Mouse (Mus musculus): Measurements from ENCODE around the gene Ifnar1. TPM values are rescaled to one million over a fixed set of nuclear protein-coding genes. Genes with fewer than 3 reads are reported as not detected.

The Ifnar1 gene
- total and polyA plus RNA-seq, 2 experiments: 14.0 to 26.4 TPM

DNA sequence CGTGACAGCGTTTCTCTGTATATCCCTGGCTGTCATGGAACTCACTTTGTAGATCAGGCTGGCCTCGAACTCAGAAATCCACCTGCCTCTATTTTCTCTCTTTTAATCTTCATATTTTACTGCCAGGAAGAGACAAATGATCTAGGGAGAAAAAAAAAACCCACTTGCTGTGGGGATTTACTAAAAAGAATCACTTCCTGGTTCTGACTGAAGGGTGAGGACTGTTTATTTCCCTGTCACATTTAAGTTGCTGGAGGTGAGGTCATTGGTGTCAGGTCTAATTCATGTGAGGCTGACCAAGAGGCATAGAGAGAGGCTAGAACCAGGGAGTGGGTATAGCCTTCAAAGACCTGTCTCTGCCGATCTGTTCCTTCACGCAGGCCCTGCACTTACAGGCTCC lies 64.6 kb downstream of the Ifnar1 start:
- no peak for DNase-seq (ENCODE audit: extremely low read depth, low read depth, low spot score)
- Histone ChIP-seq H3K4me1 (ENCODE audit: control insufficient read depth, insufficient read depth, low read length) (peaks cover 11% of the 10 kb centered on the region), H3K9ac (ENCODE audit: low read depth, low read length) (no peak overlapping the region), H3K27ac (replicated peaks; ENCODE audit: insufficient read depth, low read depth, low read length) (no peak overlapping the region), H3K4me3 (ENCODE audit: insufficient read depth, low read depth, low read length) (no peak overlapping the region), H3K79me2 (ENCODE audit: control insufficient read depth, insufficient read depth, low read length) (peaks cover 7% of the 10 kb centered on the region; the same call in 1 of the 2 replicates), H3K36me3 (ENCODE audit: control insufficient read depth, insufficient read depth, low read length) (no peaks in the 10 kb centered on the region), H3K27me3 (ENCODE audit: control insufficient read depth, insufficient read depth, low read length) (no peaks in the 10 kb centered on the region)
- WGBS: 73% methylated on average over 5 of the region's 5 CpGs
- TF ChIP-seq CTCF (IDR thresholded peaks at IDR 0.05; ENCODE audit: low read depth, low read length): no peak
- TF ChIP-seq POLR2A (IDR thresholded peaks at IDR 0.05; ENCODE audit: extremely low read depth, insufficient read depth, low read length): no peak

DNA sequence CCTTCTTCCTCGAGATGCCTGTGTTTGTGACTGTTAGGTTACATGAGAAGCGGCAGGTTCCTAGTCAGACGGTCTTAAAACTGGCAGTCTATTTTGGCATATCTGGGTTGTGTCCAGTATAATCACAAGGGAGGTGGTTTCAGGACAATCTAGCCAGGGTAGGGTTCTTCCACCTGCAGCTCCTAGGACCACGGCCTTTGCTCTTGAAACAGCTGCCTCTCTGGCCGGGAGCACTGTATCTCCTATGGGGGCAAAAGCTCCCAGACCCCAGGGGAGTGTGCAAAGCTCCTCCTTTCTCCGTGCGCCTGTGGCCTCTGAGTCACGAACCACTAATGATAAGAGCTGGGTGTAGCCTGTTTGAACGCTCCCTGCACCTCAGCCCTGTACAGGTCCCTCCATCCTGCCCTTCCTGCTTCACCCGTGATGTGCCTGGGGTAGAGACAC lies 66.1 kb downstream of the Ifnar1 start:
- no peak overlapping the region for H3K27ac ChIP-seq (replicated peaks; ENCODE audit: insufficient read depth, low read depth, low read length)
- no peak overlapping the region for H3K9ac ChIP-seq (ENCODE audit: low read depth, low read length)
- H3K4me3 ChIP-seq (ENCODE audit: insufficient read depth, low read depth, low read length): no peak overlapping the region
- 72% methylated on average over 10 of the region's 10 CpGs for WGBS
- no peak for TF ChIP-seq CTCF (IDR thresholded peaks at IDR 0.05; ENCODE audit: low read depth, low read length)
- no peak for TF ChIP-seq POLR2A (IDR thresholded peaks at IDR 0.05; ENCODE audit: extremely low read depth, insufficient read depth, low read length)
- H3K4me1 ChIP-seq (ENCODE audit: control insufficient read depth, insufficient read depth, low read length): peaks cover 6% of the 10 kb centered on the region
- H3K27me3 ChIP-seq (ENCODE audit: control insufficient read depth, insufficient read depth, low read length): no peaks in the 10 kb centered on the region
- peaks cover 12% of the 10 kb centered on the region; the same call in 1 of the 2 replicates for H3K79me2 ChIP-seq (ENCODE audit: control insufficient read depth, insufficient read depth, low read length)
- no peak for DNase-seq (ENCODE audit: extremely low read depth, low read depth, low spot score)
- peaks cover 5% of the 10 kb centered on the region; the same call in 1 of the 2 replicates for H3K36me3 ChIP-seq (ENCODE audit: control insufficient read depth, insufficient read depth, low read length)

DNA sequence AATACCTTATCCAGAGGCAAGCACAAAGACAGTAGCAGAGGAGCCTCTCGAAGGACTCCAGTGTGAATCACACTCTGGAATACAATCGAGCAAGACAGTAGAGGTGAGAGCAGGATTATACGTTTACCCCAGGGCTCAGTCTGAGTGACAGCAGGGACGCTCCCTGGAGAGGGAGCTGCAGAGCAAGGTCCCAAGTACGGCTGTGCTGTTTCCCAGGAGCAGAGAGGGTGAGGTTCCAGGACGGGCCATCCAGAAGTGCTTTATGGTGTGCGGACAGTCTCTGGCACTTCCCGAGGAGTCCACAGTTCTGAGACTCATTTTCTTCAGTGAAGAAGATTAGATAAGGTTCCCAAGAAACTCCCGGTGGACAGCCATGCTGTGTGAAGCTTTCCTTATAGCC lies 67.0 kb downstream of the Ifnar1 start:
- no peak for DNase-seq (ENCODE audit: extremely low read depth, low read depth, low spot score)
- Histone ChIP-seq H3K79me2 (ENCODE audit: control insufficient read depth, insufficient read depth, low read length) (peaks cover 12% of the 10 kb centered on the region; the same call in 1 of the 2 replicates), H3K27me3 (ENCODE audit: control insufficient read depth, insufficient read depth, low read length) (no peaks in the 10 kb centered on the region), H3K4me1 (ENCODE audit: control insufficient read depth, insufficient read depth, low read length) (peaks cover 6% of the 10 kb centered on the region), H3K9ac (ENCODE audit: low read depth, low read length) (no peak overlapping the region), H3K4me3 (ENCODE audit: insufficient read depth, low read depth, low read length) (no peak overlapping the region), H3K27ac (replicated peaks; ENCODE audit: insufficient read depth, low read depth, low read length) (no peak overlapping the region), H3K36me3 (ENCODE audit: control insufficient read depth, insufficient read depth, low read length) (peaks cover 5% of the 10 kb centered on the region; the same call in 1 of the 2 replicates)
- 78% methylated on average over 9 of the region's 9 CpGs for WGBS
- no peak for TF ChIP-seq CTCF (IDR thresholded peaks at IDR 0.05; ENCODE audit: low read depth, low read length)
- TF ChIP-seq POLR2A (IDR thresholded peaks at IDR 0.05; ENCODE audit: extremely low read depth, insufficient read depth, low read length): no peak

DNA sequence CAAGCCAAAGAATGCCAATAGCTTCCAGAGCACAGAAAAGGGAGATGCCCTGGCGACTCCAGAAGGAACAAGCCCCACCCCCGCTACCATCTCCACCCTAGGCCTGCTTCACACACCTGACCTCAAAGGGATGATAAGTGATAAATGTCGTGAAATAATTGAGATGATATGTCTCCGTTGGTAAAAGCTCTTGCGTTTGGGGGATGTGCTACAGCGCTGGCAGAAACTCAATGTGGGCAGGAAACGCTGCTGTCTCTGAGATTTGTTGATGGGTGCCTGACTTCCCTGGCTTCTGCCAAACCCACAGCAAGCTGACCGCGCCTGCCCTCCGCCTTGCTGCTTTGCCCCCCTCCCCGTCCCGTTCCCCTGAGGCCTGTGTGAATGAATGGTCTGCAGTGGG lies 68.6 kb downstream of the Ifnar1 start:
- no peak for DNase-seq (ENCODE audit: extremely low read depth, low read depth, low spot score)
- TF ChIP-seq POLR2A (IDR thresholded peaks at IDR 0.05; ENCODE audit: extremely low read depth, insufficient read depth, low read length) (no peak), CTCF (IDR thresholded peaks at IDR 0.05; ENCODE audit: low read depth, low read length) (no peak)
- WGBS: 81% methylated on average over 12 of the region's 12 CpGs
- no peaks in the 10 kb centered on the region; the same call in none of the 2 replicates for H3K4me1 ChIP-seq (ENCODE audit: control insufficient read depth, insufficient read depth, low read length)
- no peaks in the 10 kb centered on the region for H3K27me3 ChIP-seq (ENCODE audit: control insufficient read depth, insufficient read depth, low read length)
- H3K79me2 ChIP-seq (ENCODE audit: control insufficient read depth, insufficient read depth, low read length): peaks cover 9% of the 10 kb centered on the region; the same call in 1 of the 2 replicates
- H3K27ac ChIP-seq (replicated peaks; ENCODE audit: insufficient read depth, low read depth, low read length): no peak overlapping the region
- peaks cover 12% of the 10 kb centered on the region; the same call in 1 of the 2 replicates for H3K36me3 ChIP-seq (ENCODE audit: control insufficient read depth, insufficient read depth, low read length)
- no peak overlapping the region for H3K9ac ChIP-seq (ENCODE audit: low read depth, low read length)
- H3K4me3 ChIP-seq (ENCODE audit: insufficient read depth, low read depth, low read length): no peak overlapping the region

DNA sequence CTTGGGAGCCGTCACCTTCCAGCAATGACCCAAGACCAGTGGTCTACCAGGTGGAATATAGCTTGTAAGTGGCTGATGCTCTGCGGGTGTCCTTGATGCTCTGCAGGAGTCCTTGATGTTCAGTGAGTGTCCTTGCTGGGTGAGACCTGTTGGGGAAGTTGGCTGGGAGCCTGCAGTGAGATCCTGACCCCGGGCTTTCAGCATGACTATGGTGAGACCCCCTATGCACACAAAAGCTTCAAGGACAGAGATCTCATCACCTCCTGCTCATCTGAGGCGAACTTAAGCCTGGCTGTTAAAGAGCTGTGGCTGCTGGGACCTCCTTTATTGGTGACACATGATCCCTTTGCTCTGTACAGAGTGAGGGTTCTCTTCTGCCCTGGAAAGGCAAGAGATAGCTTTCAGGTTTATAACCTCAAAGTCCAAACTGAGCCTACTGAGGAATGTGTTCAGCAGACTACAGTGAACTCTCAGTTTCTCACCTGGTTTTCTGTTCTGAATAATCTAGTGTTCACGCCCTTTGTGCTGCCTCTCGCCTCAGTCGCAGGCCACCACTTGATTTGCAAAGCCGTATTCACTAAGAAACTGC lies 70.1 kb downstream of the Ifnar1 start:
- Histone ChIP-seq H3K79me2 (ENCODE audit: control insufficient read depth, insufficient read depth, low read length) (peaks cover 5% of the 10 kb centered on the region; the same call in 1 of the 2 replicates), H3K36me3 (ENCODE audit: control insufficient read depth, insufficient read depth, low read length) (peaks cover 17% of the 10 kb centered on the region; the same call in 1 of the 2 replicates), H3K9ac (ENCODE audit: low read depth, low read length) (no peak overlapping the region), H3K27ac (replicated peaks; ENCODE audit: insufficient read depth, low read depth, low read length) (no peak overlapping the region), H3K4me3 (ENCODE audit: insufficient read depth, low read depth, low read length) (no peak overlapping the region), H3K4me1 (ENCODE audit: control insufficient read depth, insufficient read depth, low read length) (no peaks in the 10 kb centered on the region; the same call in none of the 2 replicates), H3K27me3 (ENCODE audit: control insufficient read depth, insufficient read depth, low read length) (no peaks in the 10 kb centered on the region)
- no peak for DNase-seq (ENCODE audit: extremely low read depth, low read depth, low spot score)
- TF ChIP-seq CTCF (IDR thresholded peaks at IDR 0.05; ENCODE audit: low read depth, low read length) (no peak), POLR2A (IDR thresholded peaks at IDR 0.05; ENCODE audit: extremely low read depth, insufficient read depth, low read length) (no peak)
- 93% methylated on average over 8 of the region's 8 CpGs for WGBS

DNA sequence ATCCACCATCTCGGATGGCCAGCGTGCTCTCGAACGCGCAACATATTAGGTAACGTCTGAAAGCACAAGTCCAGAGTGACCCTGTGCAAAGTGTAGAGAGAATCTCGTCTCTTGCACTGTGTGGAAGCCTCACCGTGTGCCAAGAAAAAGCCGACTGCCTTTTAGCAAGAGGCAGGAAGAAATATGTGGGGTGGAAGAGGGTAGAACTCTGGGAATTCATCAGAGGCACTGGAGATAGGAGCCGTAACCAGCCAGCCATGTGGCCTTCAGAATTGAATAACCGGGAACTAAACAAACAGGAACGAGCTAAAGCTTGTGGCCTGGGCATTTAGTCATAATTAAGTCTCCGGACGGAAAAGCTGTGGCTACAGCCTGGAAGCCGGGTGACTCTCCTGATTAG lies 71.6 kb downstream of the Ifnar1 start:
- no peaks in the 10 kb centered on the region for H3K27me3 ChIP-seq (ENCODE audit: control insufficient read depth, insufficient read depth, low read length)
- H3K4me3 ChIP-seq (ENCODE audit: insufficient read depth, low read depth, low read length): no peak overlapping the region
- H3K79me2 ChIP-seq (ENCODE audit: control insufficient read depth, insufficient read depth, low read length): peaks cover 5% of the 10 kb centered on the region; the same call in 1 of the 2 replicates
- peaks cover 2% of the 10 kb centered on the region for H3K4me1 ChIP-seq (ENCODE audit: control insufficient read depth, insufficient read depth, low read length)
- 87% methylated on average over 15 of the region's 15 CpGs for WGBS
- no peak overlapping the region for H3K27ac ChIP-seq (replicated peaks; ENCODE audit: insufficient read depth, low read depth, low read length)
- peaks cover 21% of the 10 kb centered on the region; the same call in 1 of the 2 replicates for H3K36me3 ChIP-seq (ENCODE audit: control insufficient read depth, insufficient read depth, low read length)
- TF ChIP-seq CTCF (IDR thresholded peaks at IDR 0.05; ENCODE audit: low read depth, low read length): no peak
- TF ChIP-seq POLR2A (IDR thresholded peaks at IDR 0.05; ENCODE audit: extremely low read depth, insufficient read depth, low read length): no peak
- H3K9ac ChIP-seq (ENCODE audit: low read depth, low read length): no peak overlapping the region
- DNase-seq (ENCODE audit: extremely low read depth, low read depth, low spot score): no peak

Other genes with a start within 250 kb of the Ifnar1 start
- gene Olig1, start 215.5 kb upstream of the Ifnar1 start, total RNA-seq (2014; rRNA removed): 0.34 and 0.55 TPM in 2 replicates
- gene Olig1, start 215.5 kb upstream of the Ifnar1 start, polyA plus RNA-seq (2012; rRNA removed): 2.1 and 2.4 TPM in 2 replicates
- gene Ifnar2, start 112.5 kb upstream of the Ifnar1 start, total RNA-seq (2014; rRNA removed): 69.1 and 84.2 TPM in 2 replicates
- 115 and 144 TPM in 2 replicates for gene Ifnar2, start 112.5 kb upstream of the Ifnar1 start, polyA plus RNA-seq (2012; rRNA removed)
- 0.83 TPM in 1 of 2 replicates, not detected in the other for gene Gm21970, start 93.5 kb upstream of the Ifnar1 start, total RNA-seq (2014; rRNA removed)
- gene Gm21970, start 93.5 kb upstream of the Ifnar1 start, polyA plus RNA-seq (2012; rRNA removed): not detected in 2 replicates
- gene Il10rb, start 79.1 kb upstream of the Ifnar1 start, total RNA-seq (2014; rRNA removed): 7.3 and 9.5 TPM in 2 replicates
- 5.0 and 5.1 TPM in 2 replicates for gene Il10rb, start 79.1 kb upstream of the Ifnar1 start, polyA plus RNA-seq (2012; rRNA removed)
- 8.2 and 10.4 TPM in 2 replicates for gene Ifngr2, start 61.8 kb downstream of the Ifnar1 start, total RNA-seq (2014; rRNA removed)
- gene Ifngr2, start 61.8 kb downstream of the Ifnar1 start, polyA plus RNA-seq (2012; rRNA removed): 7.3 TPM in 2 replicates
- gene Tmem50b, start 112.6 kb downstream of the Ifnar1 start, total RNA-seq (2014; rRNA removed): 3.0 and 3.4 TPM in 2 replicates
- 4.9 and 6.2 TPM in 2 replicates for gene Tmem50b, start 112.6 kb downstream of the Ifnar1 start, polyA plus RNA-seq (2012; rRNA removed)
- 8.9 and 11.3 TPM in 2 replicates for gene Dnajc28, start 133.8 kb downstream of the Ifnar1 start, total RNA-seq (2014; rRNA removed)
- 1.9 and 2.2 TPM in 2 replicates for gene Dnajc28, start 133.8 kb downstream of the Ifnar1 start, polyA plus RNA-seq (2012; rRNA removed)
- gene Gart, start 161.7 kb downstream of the Ifnar1 start, total RNA-seq (2014; rRNA removed): 25.0 and 34.4 TPM in 2 replicates
- gene Gart, start 161.7 kb downstream of the Ifnar1 start, polyA plus RNA-seq (2012; rRNA removed): 21.3 and 23.9 TPM in 2 replicates
- 106 and 111 TPM in 2 replicates for gene Son, start 162.3 kb downstream of the Ifnar1 start, total RNA-seq (2014; rRNA removed)
- 38.0 and 59.5 TPM in 2 replicates for gene Son, start 162.3 kb downstream of the Ifnar1 start, polyA plus RNA-seq (2012; rRNA removed)
- 2.3 and 3.0 TPM in 2 replicates for gene Donson, start 203.5 kb downstream of the Ifnar1 start, total RNA-seq (2014; rRNA removed)
- 1.6 and 2.9 TPM in 2 replicates for gene Donson, start 203.5 kb downstream of the Ifnar1 start, polyA plus RNA-seq (2012; rRNA removed)
- gene Cryzl1, start 243.7 kb downstream of the Ifnar1 start, total RNA-seq (2014; rRNA removed): 23.1 and 24.6 TPM in 2 replicates
- 9.6 and 10.1 TPM in 2 replicates for gene Cryzl1, start 243.7 kb downstream of the Ifnar1 start, polyA plus RNA-seq (2012; rRNA removed)
- gene Itsn1, start 244.0 kb downstream of the Ifnar1 start, total RNA-seq (2014; rRNA removed): 13.6 and 16.5 TPM in 2 replicates
- 14.4 and 16.3 TPM in 2 replicates for gene Itsn1, start 244.0 kb downstream of the Ifnar1 start, polyA plus RNA-seq (2012; rRNA removed)

Data from liver, adult 2 months (tissue).